ENCODE assay signal across 10 mouse cellular contexts in genomic region chr17:28428474-28429258, GRCm38 (mm10).
DNase-seq lines count a peak whose midpoint lies in the region; ATAC-seq and TF ChIP-seq lines count a peak whose summit lies in the region.
"Had no signal": no experiment of that assay in that cellular context is flagged by ENCODE, and none has a peak within 500 bp of the region (broad histone marks: within the 10 kb centered on the region; RNA-seq: fewer than 3 reads in every experiment).

No protein-coding gene starts in this region.

- no peak overlapping the region for H3K9ac ChIP-seq in kidney, postnatal 0 days (ENCODE audit: low read depth, low read length)
- H3K9ac ChIP-seq: hindbrain, embryonic 15.5 days had no signal

- TF ChIP-seq POLR2A in testis, adult 2 months (IDR thresholded peaks at IDR 0.05; ENCODE audit: control insufficient read depth, low read depth, low read length): no peak

- no peaks in the 10 kb centered on the region for H3K9me3 ChIP-seq in kidney, postnatal 0 days (replicated peaks; ENCODE audit: low read length)
- H3K9me3 ChIP-seq: hindbrain, embryonic 15.5 days had no signal

- H3K36me3 ChIP-seq in kidney, postnatal 0 days (ENCODE audit: insufficient read depth, low read length): 0 out of 2 replicates have a peak, but pooled peaks cover 4% of the 10 kb centered on the region
- H3K36me3 ChIP-seq in testis, adult 2 months (ENCODE audit: control insufficient read depth, insufficient read depth, low read length): no peaks in the 10 kb centered on the region
- H3K36me3 ChIP-seq: hindbrain, embryonic 15.5 days had no signal

- TF ChIP-seq CTCF in kidney, postnatal 0 days (IDR thresholded peaks at IDR 0.05; ENCODE audit: low read depth): no peak
- no peak for TF ChIP-seq CTCF in testis, adult 2 months (IDR thresholded peaks at IDR 0.05; ENCODE audit: control insufficient read depth, insufficient read depth, insufficient replicate concordance, low read depth, low read length)

- peak; percentile 58 for DNase-seq in layer of hippocampus, adult 9-11 months
- no peak for DNase-seq in layer of hippocampus, postnatal 10 days (ENCODE audit: low spot score in 2 of 2)
- peak; percentile 87 for DNase-seq in gastrocnemius, postnatal 25 days
- no peak for DNase-seq in kidney, postnatal 0 days (ENCODE audit: low spot score)
- DNase-seq in MN1 (ENCODE audit: low spot score): no peak
- no peak for DNase-seq in right cerebral cortex, adult 18-20 months
- no peak for DNase-seq in spleen, postnatal 36 days (ENCODE audit: low spot score in 2 of 2)
- DNase-seq: spleen, adult 18-20 months had no signal

- ATAC-seq in kidney, postnatal 0 days (replicated peaks; ENCODE audit: low FRiP score, low read depth): no peak

- 57% methylated on average over 15 of the region's 15 CpGs for WGBS in kidney, postnatal 0 days

- no peaks in the 10 kb centered on the region for H3K27me3 ChIP-seq in kidney, postnatal 0 days (ENCODE audit: insufficient read depth, low read length)
- no peaks in the 10 kb centered on the region for H3K27me3 ChIP-seq in testis, adult 2 months (ENCODE audit: control insufficient read depth, insufficient read depth, low read length)
- H3K27me3 ChIP-seq: hindbrain, embryonic 15.5 days had no signal

- H3K4me3 ChIP-seq in kidney, postnatal 0 days (replicated peaks; ENCODE audit: low read depth, low read length): no peak overlapping the region
- H3K4me3 ChIP-seq in testis, adult 2 months (ENCODE audit: control insufficient read depth, low read depth, low read length): no peak overlapping the region
- H3K4me3 ChIP-seq: hindbrain, embryonic 15.5 days had no signal

- 0 out of 2 replicates have a peak, but pooled peaks cover 5% of the 10 kb centered on the region for H3K4me1 ChIP-seq in kidney, postnatal 0 days (replicated peaks; ENCODE audit: insufficient read depth, low read length)
- peaks cover 3% of the 10 kb centered on the region for H3K4me1 ChIP-seq in testis, adult 2 months (ENCODE audit: control insufficient read depth, insufficient read depth, low read length)
- H3K4me1 ChIP-seq: hindbrain, embryonic 15.5 days had no signal

- 0 out of 2 replicates have a peak overlapping the region, but pooled peaks have one; percentile 8 for H3K27ac ChIP-seq in kidney, postnatal 0 days
- 0 out of 2 replicates have a peak overlapping the region, but pooled peaks have one; percentile 16 for H3K27ac ChIP-seq in testis, adult 2 months (ENCODE audit: control insufficient read depth, insufficient read depth, low read depth, low read length)
- H3K27ac ChIP-seq: hindbrain, embryonic 15.5 days had no signal

- H3K4me2 ChIP-seq in kidney, postnatal 0 days (ENCODE audit: low read length): no peak overlapping the region
- H3K4me2 ChIP-seq: hindbrain, embryonic 15.5 days had no signal

Comparison
In these comparisons a context has a peak if more than half of its experiments do, and no peak if none do; other contexts are left out.
1. DNase-seq: peak in layer of hippocampus, adult 9-11 months (single experiment) and gastrocnemius, postnatal 25 days (single experiment); none in layer of hippocampus, postnatal 10 days (0 of 2), kidney, postnatal 0 days (single experiment), MN1 (single experiment), right cerebral cortex, adult 18-20 months (single experiment) and spleen, postnatal 36 days (0 of 2).